Mouse (Mus musculus): Measurements from ENCODE around the gene Maml3.

The Maml3 gene

GRCm38 (mm10) chr3:51875629-51876028 lies 229.2 kb downstream of the Maml3 start:
- DNase-seq (ENCODE audit: low read depth), result no peak

DNA sequence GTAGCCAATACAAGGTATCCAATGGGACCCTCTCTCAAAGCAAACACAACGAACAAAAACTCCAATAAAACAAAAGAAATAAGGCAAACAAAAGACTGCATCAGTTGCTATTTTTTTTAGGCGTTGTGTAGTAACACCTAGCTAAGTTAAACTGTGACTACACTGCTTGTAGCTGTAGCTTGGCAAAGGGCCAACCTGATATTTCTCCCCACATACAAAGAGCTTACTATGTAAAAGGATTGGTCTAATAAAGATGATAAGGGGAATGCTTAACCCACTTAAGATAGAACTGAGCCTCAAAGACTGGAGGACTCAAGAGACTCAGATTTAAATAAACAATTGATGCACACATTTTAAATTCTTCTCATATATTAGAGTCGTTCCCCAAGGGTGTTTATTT lies 230.6 kb downstream of the Maml3 start:
- DNase-seq (ENCODE audit: low read depth), result no peak

- no peak for DNase-seq (ENCODE audit: low read depth)
Measured at GRCm38 (mm10) chr3:51872771-51873170, 232.1 kb downstream of the Maml3 start.

DNA sequence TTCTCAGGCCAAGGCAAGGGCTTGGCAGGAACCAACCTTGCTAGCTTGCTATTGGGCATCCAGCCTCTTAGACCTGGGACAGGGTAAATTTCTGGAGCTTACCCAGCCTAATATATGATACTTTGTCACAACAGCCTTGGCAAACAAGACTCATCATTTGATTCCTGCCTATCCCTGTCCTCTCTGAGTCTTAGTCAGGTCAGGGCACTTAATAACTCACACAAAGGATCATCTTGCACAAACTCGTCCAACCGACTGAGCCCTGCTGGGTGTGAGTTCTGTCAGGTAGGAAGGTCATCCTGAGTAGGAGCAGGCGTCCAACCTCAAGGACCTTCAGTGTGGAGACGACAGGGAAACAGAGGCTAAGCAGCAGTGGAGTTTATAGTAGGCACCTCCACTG lies 233.5 kb downstream of the Maml3 start:
- DNase-seq (ENCODE audit: low read depth), result no peak

DNA sequence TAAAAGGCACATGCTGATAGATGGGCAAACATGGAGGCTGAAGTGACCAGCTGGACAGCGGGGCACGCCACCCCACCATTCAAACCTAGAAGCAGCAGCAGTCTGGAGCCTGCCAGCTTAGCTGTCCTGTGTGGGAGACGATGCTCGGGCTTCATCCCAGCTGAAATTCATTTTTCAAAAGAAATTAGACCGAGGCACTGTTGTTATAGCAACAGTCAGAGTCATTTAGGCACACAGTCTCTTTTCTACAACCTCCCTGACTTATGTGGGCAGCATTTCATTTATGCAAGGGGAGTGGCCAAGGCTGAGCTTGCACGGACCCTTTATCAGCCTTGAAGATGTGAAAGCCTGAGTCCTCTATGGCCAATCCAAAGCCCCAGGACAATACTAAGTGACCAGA lies 234.9 kb downstream of the Maml3 start:
- DNase-seq (ENCODE audit: low read depth), result no peak

DNA sequence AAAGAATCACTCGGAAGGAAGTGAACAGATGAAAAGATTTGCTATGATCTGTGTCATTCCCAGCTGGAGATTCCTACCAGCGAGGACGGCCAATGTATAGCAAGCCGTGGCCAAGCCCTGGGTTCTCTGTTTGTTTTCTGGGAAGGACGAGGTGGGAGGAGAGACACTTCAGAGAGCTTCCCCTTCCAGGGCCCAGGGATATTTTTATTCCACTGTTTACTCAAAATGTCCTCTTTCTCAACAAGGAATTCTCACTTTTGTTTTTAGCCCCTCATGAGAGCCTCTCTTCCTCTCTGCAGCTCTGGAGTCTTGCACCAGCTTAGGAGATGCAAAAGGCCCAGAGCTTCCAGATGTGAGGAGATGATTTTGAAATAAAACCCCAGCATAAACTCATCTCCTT lies 236.0 kb downstream of the Maml3 start:
- no peak for DNase-seq (ENCODE audit: low read depth)

- no peak for DNase-seq (ENCODE audit: low read depth)
Measured at GRCm38 (mm10) chr3:51866446-51866845, 238.4 kb downstream of the Maml3 start.

GRCm38 (mm10) chr3:51861631-51862030 lies 243.2 kb downstream of the Maml3 start:
- DNase-seq (ENCODE audit: low read depth), result no peak

GRCm38 (mm10) chr3:51860458-51860857 lies 244.4 kb downstream of the Maml3 start:
- no peak for DNase-seq (ENCODE audit: low read depth)

GRCm38 (mm10) chr3:51859208-51859607 lies 245.7 kb downstream of the Maml3 start:
- no peak for DNase-seq (ENCODE audit: low read depth)

DNA sequence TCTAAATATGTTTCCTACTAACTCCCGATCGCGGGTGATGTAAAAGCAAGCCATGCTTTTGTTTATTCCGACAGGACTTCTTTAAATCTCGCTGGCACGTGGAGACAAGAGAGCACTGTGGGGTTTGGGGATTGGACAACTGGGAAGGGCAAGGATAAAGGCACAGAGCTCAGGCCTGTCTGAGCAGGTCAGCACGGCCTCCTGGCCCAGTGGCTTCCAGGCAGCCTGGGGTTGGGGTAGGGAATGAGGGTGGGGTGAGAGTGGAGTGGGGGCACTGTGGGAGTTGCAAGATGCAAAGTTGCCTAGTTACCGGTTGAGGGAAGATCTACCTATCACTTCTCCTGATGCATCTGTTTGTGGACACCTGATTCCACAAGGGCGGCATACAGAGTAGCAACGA lies 250.7 kb downstream of the Maml3 start:
- DNase-seq (ENCODE audit: low read depth), result no peak

DNA sequence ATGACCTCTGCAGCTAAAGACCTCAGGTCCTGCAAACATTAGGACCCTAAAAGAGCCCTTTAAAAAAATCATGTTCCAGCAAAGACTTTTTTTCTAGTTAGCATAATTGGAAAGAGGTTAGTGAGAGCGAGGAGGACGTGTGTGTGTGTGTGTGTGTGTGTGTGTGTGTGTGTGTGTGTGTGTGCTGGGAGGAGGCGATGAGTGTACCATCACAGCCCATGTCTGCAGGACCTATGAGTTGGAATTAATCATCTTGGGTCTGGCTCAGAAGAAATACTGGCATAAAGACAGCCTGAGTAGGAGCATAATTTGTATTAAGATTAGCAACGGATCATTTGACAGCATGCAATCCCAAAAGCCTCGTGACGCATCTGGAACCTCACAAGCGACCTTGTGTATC lies 251.3 kb downstream of the Maml3 start:
- no peak for DNase-seq (ENCODE audit: low read depth)

GRCm38 (mm10) chr3:51852692-51853091 lies 252.2 kb downstream of the Maml3 start:
- DNase-seq (ENCODE audit: low read depth), result no peak

- DNase-seq (ENCODE audit: low read depth), result no peak
Measured at GRCm38 (mm10) chr3:51851596-51851995, 253.3 kb downstream of the Maml3 start.

DNA sequence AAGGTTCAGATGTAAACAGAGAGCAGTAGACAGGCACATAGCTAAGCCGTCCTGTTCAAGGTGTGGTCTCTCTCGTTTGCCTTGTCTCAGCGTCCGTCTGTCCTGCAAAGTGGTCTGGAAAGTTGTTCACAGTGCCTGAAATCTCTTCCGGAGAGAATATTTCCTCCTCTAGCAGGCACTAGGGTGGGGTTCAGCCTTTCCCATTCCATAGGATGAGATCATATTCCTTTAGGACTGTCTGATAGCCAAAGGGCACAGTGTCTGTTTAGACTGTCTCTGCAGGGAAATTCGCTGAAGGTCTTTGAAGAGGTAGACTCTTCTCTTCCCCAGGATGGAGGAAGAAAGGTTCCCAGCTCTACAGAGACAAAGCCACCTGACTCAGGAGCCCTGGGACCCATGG lies 255.4 kb downstream of the Maml3 start:
- DNase-seq (ENCODE audit: low read depth), result no peak

- no peak for DNase-seq (ENCODE audit: low read depth)
Measured at GRCm38 (mm10) chr3:51847262-51847661, 257.6 kb downstream of the Maml3 start.

DNA sequence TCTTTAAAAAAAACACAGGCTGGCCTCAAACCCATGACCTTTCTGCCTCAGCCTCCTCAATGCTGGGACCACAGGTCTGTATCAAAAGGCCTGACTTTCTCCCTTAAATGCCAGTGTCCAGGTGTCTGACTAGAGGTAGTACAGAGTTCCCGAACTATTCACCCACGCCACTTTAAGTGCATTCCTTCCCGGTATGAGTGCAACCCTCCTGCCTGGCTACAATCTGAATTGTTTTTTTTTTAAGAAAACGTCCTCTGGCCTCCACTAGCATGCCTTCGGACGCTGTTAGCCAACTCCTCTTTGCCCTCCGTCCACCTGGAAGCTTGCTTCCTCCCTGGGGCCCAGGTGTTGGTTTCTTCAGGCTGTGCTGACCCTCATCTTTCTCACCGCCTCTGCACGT lies 260.6 kb downstream of the Maml3 start:
- DNase-seq (ENCODE audit: low read depth), result no peak

GRCm38 (mm10) chr3:51842140-51842539 lies 262.7 kb downstream of the Maml3 start:
- DNase-seq (ENCODE audit: low read depth), result no peak

- DNase-seq (ENCODE audit: low read depth), result no peak
Measured at GRCm38 (mm10) chr3:51841598-51841997, 263.3 kb downstream of the Maml3 start.

DNA sequence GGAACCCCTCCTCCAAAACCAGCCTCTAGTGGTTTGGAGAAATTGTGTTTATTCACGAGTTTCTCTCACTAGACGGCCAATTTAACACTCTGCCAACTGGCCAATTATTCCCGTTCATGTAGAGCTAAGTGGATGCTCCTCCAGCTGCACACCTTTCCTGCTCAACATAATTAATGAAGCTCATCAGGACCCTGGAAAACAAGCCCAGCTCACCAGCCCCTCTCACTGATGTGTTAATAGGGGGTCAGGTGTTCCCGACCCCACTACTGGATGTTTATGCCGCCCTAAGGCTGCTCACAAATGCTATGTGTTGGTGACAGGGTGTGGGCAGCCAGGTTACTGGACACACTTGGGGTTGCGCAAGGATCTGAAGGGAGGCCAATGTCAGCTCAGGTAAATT lies 263.7 kb downstream of the Maml3 start:
- DNase-seq (ENCODE audit: low read depth), result no peak

- no peak for DNase-seq (ENCODE audit: low read depth)
Measured at GRCm38 (mm10) chr3:51840095-51840805, 264.6 kb downstream of the Maml3 start.

- no peak for DNase-seq (ENCODE audit: low read depth)
Measured at GRCm38 (mm10) chr3:51839353-51839715, 265.5 kb downstream of the Maml3 start.

- no peak for DNase-seq (ENCODE audit: low read depth)
Measured at GRCm38 (mm10) chr3:51838696-51839352, 266.1 kb downstream of the Maml3 start.

GRCm38 (mm10) chr3:51832985-51833384 lies 271.9 kb downstream of the Maml3 start:
- DNase-seq (ENCODE audit: low read depth), result no peak

Measured in induced T-regulatory cell, adult 2 months (primary cell).